Mouse (Mus musculus) liver, adult 2 months (tissue): Measurements from ENCODE around the gene Rnf141.

Experiments
- CTCF ChIP-seq: fragments of 200-500 bp; IDR thresholded peaks from 2 replicates; pipeline ENCODE4 v1.5.1; 2011; ENCODE audit warnings: low read depth, low read length, control low read depth
- POLR2A ChIP-seq: fragments of 200-500 bp; IDR thresholded peaks from 2 replicates; pipeline ENCODE4 v1.6.1; 2011; ENCODE audit warnings: low read length, control low read depth; ENCODE audit not compliant: insufficient read depth; ENCODE audit errors: extremely low read depth

DNA sequence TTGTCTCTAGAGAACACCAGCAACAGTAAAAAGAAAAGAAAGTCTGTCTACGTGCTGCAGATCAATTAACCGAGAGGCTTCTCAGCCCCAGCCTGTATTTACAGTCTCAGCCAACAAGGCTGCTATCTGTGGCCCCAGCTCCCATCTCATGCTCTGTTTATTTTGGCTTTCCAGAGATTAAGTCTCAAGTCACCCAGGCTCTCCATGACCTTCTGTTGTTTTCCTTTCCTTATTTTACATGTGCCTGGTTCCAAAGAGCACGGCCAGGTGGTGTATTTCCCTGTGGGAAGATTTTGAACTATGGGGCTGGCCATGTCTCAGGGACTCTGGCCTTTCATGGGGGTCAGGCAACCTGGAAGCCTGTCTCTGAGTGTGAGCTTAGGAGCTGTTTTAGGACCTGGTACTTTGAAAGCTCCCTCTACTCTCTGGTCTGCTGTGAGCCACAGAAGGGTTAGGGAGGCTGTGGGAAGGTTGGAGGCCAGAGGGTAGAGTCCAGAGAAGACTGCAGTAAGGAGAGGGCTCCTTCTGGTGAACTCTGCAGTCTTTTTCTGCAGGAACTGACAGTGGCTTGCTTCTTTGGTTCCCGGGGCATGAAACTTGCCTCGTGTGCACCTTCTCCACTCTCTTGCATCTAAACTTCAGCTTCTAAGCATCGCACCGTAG is 7.4 kb upstream of the Rnf141 start:
- TF ChIP-seq POLR2A, result no peak
- TF ChIP-seq CTCF, result no peak
